Mouse (Mus musculus): ENCODE measurements around the gene Tra2a. TPM values are rescaled to one million over a fixed set of nuclear protein-coding genes. Genes with fewer than 3 reads are reported as not detected.

Tra2a gene
- polyA plus RNA-seq, 1 experiment from 2014 or later: 123 TPM

- Histone ChIP-seq H3K27me3 (replicated peaks; ENCODE audit: low read depth, poor library complexity, severe bottlenecking) (no peaks in the 10 kb centered on the region), H3K9me3 (no peaks in the 10 kb centered on the region), H3K27ac (replicated peaks) (no peak overlapping the region), H3K4me1 (peaks cover 11% of the 10 kb centered on the region; the same call in 1 of the 2 replicates), H3K4me3 (peak overlapping the region; percentile 23; the same call in 1 of the 2 replicates), H3K36me3 (replicated peaks) (no peaks in the 10 kb centered on the region)
- DNase-seq (ENCODE audit: low spot score): peak; percentile 78
- 10% methylated on average over 15 of the region's 15 CpGs for WGBS
These were observed 36.6 kb downstream of the Tra2a start for GRCm38 (mm10) chr6:49227184-49227735.

DNA sequence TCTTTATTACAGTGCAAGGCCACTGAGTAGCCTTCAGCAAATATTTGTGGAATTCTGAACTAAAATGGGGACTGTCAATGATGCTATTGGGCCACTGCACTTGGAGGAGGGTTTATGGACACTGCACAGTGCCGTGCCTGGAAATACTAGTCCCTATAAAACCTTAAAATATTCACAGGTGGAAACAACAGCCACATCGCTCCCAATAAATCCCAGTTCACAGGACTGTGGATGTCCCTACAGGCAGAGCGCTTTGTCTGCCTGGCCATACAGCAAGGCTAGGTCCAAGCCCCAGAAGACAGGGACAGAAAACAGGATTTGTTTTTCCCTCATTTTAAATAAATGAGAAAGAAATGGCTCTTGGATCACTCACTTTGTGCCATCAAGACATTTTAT lies 38.1 kb downstream of the Tra2a start:
- Histone ChIP-seq H3K4me3 (no peak overlapping the region; the same call in 1 of the 2 replicates), H3K4me1 (peaks cover 17% of the 10 kb centered on the region), H3K36me3 (replicated peaks) (no peaks in the 10 kb centered on the region), H3K9me3 (no peaks in the 10 kb centered on the region), H3K27me3 (replicated peaks; ENCODE audit: low read depth, poor library complexity, severe bottlenecking) (no peaks in the 10 kb centered on the region), H3K27ac (replicated peaks) (no peak overlapping the region)
- DNase-seq (ENCODE audit: low spot score): no peak
- WGBS: 91% methylated on average over 3 of the region's 3 CpGs

- Histone ChIP-seq H3K4me3 (no peak overlapping the region; the same call in 1 of the 2 replicates), H3K9me3 (no peaks in the 10 kb centered on the region), H3K4me1 (peaks cover 20% of the 10 kb centered on the region), H3K27me3 (replicated peaks; ENCODE audit: low read depth, poor library complexity, severe bottlenecking) (no peaks in the 10 kb centered on the region), H3K27ac (replicated peaks) (no peak overlapping the region), H3K36me3 (replicated peaks) (no peaks in the 10 kb centered on the region)
- DNase-seq (ENCODE audit: low spot score): no peak
- WGBS: 74% methylated on average over 11 of the region's 11 CpGs
These were observed 38.7 kb downstream of the Tra2a start for GRCm38 (mm10) chr6:49224923-49225727.

- Histone ChIP-seq H3K4me3 (peak overlapping the region; percentile 28; the same call in 1 of the 2 replicates), H3K4me1 (peaks cover 26% of the 10 kb centered on the region), H3K27ac (replicated peaks) (0 out of 2 replicates have a peak overlapping the region, but pooled peaks have one; percentile 44), H3K36me3 (replicated peaks) (no peaks in the 10 kb centered on the region), H3K9me3 (no peaks in the 10 kb centered on the region), H3K27me3 (replicated peaks; ENCODE audit: low read depth, poor library complexity, severe bottlenecking) (no peaks in the 10 kb centered on the region)
- peak; percentile 59 for DNase-seq (ENCODE audit: low spot score)
- WGBS: under 1% methylated on average over 7 of the region's 7 CpGs
These were observed 41.9 kb downstream of the Tra2a start for GRCm38 (mm10) chr6:49221906-49222305.

DNA sequence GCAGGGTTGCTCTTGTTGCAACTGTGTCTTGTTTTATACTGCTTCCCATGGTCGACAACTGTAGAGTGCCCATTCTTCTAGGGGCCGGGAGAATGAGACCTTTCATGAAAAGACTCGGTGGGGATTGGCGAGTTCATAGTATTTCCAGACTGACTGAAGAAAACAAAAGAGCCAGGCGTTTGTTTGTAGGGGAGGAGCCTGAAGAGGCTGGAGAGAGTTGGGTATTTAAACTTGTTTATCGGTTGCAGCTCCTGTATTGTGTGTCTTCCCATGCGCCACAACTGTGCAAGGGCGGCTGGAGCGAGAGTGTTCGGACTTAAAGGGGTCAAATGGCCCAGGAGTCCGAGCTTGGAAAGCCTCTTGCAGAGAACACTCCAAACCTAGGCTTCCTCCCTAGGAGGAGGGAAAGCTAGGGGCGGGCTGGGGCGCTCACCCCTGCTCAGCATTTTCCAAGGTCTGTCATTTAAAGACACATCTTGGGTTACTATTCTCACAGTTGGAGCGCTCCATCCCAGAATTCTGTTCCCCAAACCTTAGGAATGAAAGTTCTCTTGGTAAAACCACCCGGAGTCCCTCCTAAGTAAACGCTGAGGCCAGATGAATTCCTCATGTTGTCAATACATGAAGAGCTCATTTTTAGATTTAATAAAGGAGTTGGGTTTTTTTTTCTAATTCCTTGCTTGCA lies 43.8 kb downstream of the Tra2a start:
- peaks cover 22% of the 10 kb centered on the region for H3K4me1 ChIP-seq
- H3K36me3 ChIP-seq (replicated peaks): no peaks in the 10 kb centered on the region
- H3K27me3 ChIP-seq (replicated peaks; ENCODE audit: low read depth, poor library complexity, severe bottlenecking): no peaks in the 10 kb centered on the region
- H3K9me3 ChIP-seq: no peaks in the 10 kb centered on the region
- peak; percentile 68 for DNase-seq (ENCODE audit: low spot score)
- peak overlapping the region; percentile 100 for H3K4me3 ChIP-seq
- 2% methylated on average over 16 of the region's 16 CpGs for WGBS
- H3K27ac ChIP-seq (replicated peaks): peak overlapping the region; percentile 99

- peak overlapping the region; percentile 100 for H3K4me3 ChIP-seq
- H3K4me1 ChIP-seq: peaks cover 22% of the 10 kb centered on the region
- H3K36me3 ChIP-seq (replicated peaks): no peaks in the 10 kb centered on the region
- no peak for DNase-seq (ENCODE audit: low spot score)
- H3K27me3 ChIP-seq (replicated peaks; ENCODE audit: low read depth, poor library complexity, severe bottlenecking): no peaks in the 10 kb centered on the region
- H3K9me3 ChIP-seq: no peaks in the 10 kb centered on the region
- WGBS: 4% methylated on average over 4 of the region's 4 CpGs
- peak overlapping the region; percentile 99 for H3K27ac ChIP-seq (replicated peaks)
These were observed 44.8 kb downstream of the Tra2a start for GRCm38 (mm10) chr6:49219001-49219560.

DNA sequence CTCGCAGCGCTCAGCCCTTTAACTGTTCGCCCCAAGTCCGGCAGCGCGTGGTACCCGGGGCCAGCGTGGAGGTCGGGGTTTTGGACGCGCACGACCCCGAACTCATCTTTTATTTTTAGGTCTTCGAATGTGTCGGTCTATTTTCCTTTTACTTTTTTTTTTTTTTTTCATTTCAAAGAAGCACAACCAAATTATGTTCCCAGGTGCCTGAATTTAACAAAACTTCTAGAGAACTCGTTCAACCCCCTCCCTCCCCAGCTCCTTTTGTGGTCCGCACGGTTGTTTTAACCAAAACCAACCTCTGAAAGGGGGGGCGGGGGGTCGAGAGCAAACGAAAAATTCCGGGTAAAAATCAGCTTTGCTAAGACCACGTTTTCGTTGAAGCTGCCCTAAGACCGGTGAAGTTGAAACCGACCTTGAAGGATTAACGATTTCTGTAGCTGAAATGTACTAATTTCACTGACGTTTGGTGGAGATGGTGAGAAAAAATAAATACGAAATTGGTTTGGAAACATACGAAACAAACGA lies 45.5 kb downstream of the Tra2a start:
- WGBS: under 1% methylated on average over 31 of the region's 31 CpGs
- DNase-seq (ENCODE audit: low spot score): no peak
- Histone ChIP-seq H3K4me3 (peak overlapping the region; percentile 100), H3K27ac (replicated peaks) (peak overlapping the region; percentile 99), H3K36me3 (replicated peaks) (no peaks in the 10 kb centered on the region), H3K9me3 (no peaks in the 10 kb centered on the region), H3K4me1 (peaks cover 22% of the 10 kb centered on the region), H3K27me3 (replicated peaks; ENCODE audit: low read depth, poor library complexity, severe bottlenecking) (no peaks in the 10 kb centered on the region)

- Histone ChIP-seq H3K36me3 (replicated peaks) (no peaks in the 10 kb centered on the region), H3K4me1 (peaks cover 24% of the 10 kb centered on the region), H3K27me3 (replicated peaks; ENCODE audit: low read depth, poor library complexity, severe bottlenecking) (no peaks in the 10 kb centered on the region), H3K27ac (replicated peaks) (peak overlapping the region; percentile 99), H3K4me3 (peak overlapping the region; percentile 100), H3K9me3 (no peaks in the 10 kb centered on the region)
- under 1% methylated on average over 56 of the region's 56 CpGs for WGBS
- DNase-seq (ENCODE audit: low spot score): peak; percentile 100
These were observed 46.1 kb downstream of the Tra2a start for GRCm38 (mm10) chr6:49217581-49218274.

GRCm38 (mm10) chr6:49216811-49217542 lies 46.9 kb downstream of the Tra2a start:
- peak overlapping the region; percentile 99 for H3K27ac ChIP-seq (replicated peaks)
- peaks cover 24% of the 10 kb centered on the region for H3K4me1 ChIP-seq
- no peaks in the 10 kb centered on the region for H3K9me3 ChIP-seq
- peak overlapping the region; percentile 100 for H3K4me3 ChIP-seq
- WGBS: 2% methylated on average over 11 of the region's 11 CpGs
- DNase-seq (ENCODE audit: low spot score): no peak
- H3K36me3 ChIP-seq (replicated peaks): no peaks in the 10 kb centered on the region
- H3K27me3 ChIP-seq (replicated peaks; ENCODE audit: low read depth, poor library complexity, severe bottlenecking): no peaks in the 10 kb centered on the region

DNA sequence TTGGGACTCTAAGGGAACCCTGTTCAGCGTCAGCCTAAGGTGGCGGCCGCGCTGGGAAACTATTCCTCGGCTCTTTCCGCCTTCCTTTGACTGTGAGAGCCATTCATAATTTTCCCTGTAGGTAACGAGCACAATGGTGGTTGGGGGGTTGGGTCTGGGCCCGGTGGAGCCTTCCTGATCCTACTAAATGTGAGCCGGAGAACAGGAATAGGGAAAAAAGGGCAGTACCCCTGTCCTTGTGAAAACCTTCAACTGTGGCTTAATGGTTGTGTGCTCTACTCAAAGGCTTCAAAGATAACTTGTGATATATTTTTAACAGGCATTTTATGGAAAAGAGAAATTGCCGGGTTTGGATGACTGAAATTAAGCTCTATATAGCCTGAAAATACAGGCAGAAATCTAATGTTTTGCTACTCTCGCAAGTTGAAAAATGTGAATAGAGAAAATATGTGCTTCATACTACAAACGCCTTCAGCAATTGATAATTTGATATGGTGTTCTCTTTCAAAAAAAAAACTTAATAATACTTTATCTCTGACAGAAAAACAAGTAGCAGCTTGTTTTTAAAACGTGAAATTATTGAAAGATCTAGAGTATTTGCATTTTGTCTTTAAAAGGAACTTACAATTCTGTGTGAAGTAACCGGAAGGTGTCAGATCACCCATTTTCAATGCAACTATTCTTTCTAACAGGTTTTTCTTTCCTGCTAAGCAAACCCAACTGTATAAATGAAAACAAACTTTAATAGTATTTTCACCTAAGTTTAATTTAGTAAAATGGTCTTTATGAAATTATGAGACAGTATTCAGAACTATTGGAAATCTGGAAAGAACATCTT lies 47.9 kb downstream of the Tra2a start:
- WGBS: 2% methylated on average over 14 of the region's 14 CpGs
- DNase-seq (ENCODE audit: low spot score): no peak
- H3K4me1 ChIP-seq: peaks cover 31% of the 10 kb centered on the region
- H3K9me3 ChIP-seq: no peaks in the 10 kb centered on the region
- H3K27ac ChIP-seq (replicated peaks): peak overlapping the region; percentile 99
- H3K36me3 ChIP-seq (replicated peaks): no peaks in the 10 kb centered on the region
- H3K4me3 ChIP-seq: peak overlapping the region; percentile 100
- H3K27me3 ChIP-seq (replicated peaks; ENCODE audit: low read depth, poor library complexity, severe bottlenecking): no peaks in the 10 kb centered on the region

Data from embryonic facial prominence, embryonic 10.5 days (tissue).